Mouse (Mus musculus) forebrain, embryonic 12.5 days (tissue): ENCODE data around the gene Ube2e3. TPM values are rescaled to one million over a fixed set of nuclear protein-coding genes. Genes with fewer than 3 reads are reported as not detected.

Experiments used
- ATAC-seq: fragments of 200-750 bp; cut with Nextera tagmentation; 2 replicates; pipeline ENCODE4 v1.8.0; 2017; ENCODE audit warnings: moderate TSS enrichment; ENCODE audit not compliant: low FRiP score
- H3K27ac ChIP-seq: fragments of 300-500 bp; sonication (generic); 2 replicates; pipeline ENCODE4 v1.5.1; 2016; ENCODE audit warnings: mild to moderate bottlenecking
- H3K27me3 ChIP-seq: fragments of 300-500 bp; sonication (generic); 2 replicates; pipeline ENCODE4 v1.6.1; 2016; ENCODE audit warnings: mild to moderate bottlenecking
- H3K36me3 ChIP-seq: fragments of 300-500 bp; sonication (generic); replicated peaks from 2 replicates; pipeline ENCODE4 v1.6.1; 2016; ENCODE audit warnings: mild to moderate bottlenecking
- H3K4me1 ChIP-seq: fragments of 300-500 bp; sonication (generic); 2 replicates; pipeline ENCODE4 v1.6.1; 2016
- H3K4me2 ChIP-seq: fragments of 300-500 bp; sonication (generic); 2 replicates; pipeline ENCODE4 v1.6.1; 2016; ENCODE audit warnings: mild to moderate bottlenecking, moderate library complexity
- H3K4me3 ChIP-seq: fragments of 300-500 bp; sonication (generic); replicated peaks from 2 replicates; pipeline ENCODE4 v1.5.1; 2016; ENCODE audit warnings: mild to moderate bottlenecking
- H3K9ac ChIP-seq: fragments of 300-500 bp; sonication (generic); 2 replicates; pipeline ENCODE4 v1.6.1; 2016; ENCODE audit warnings: mild to moderate bottlenecking
- H3K9me3 ChIP-seq: fragments of 300-500 bp; sonication (generic); 2 replicates; pipeline ENCODE4 v1.6.1; 2016
- WGBS: fragments of 180-500 bp; shearing (Covaris S2); methylation state at CpG from one replicate; pipeline ENCODE4 v1.1.7; 2016; 5-methylcytosine and 5-hydroxymethylcytosine counted together
- polyA plus RNA-seq: library from polyadenylated mRNA; unstranded; fragments of >200 nt; fragmentation: Nextera tagmentation; extraction: Ambion mirVana; gene quantifications from 2 replicates; pipeline ENCODE4 v1.2.1, GENCODE M21; 2016

Ube2e3 gene
- polyA plus RNA-seq, 1 experiment from 2014 or later = 243 TPM

- no peaks in the 10 kb centered on the region for H3K9me3 ChIP-seq
- peaks cover 21% of the 10 kb centered on the region for H3K4me1 ChIP-seq
- H3K9ac ChIP-seq = peak overlapping the region; percentile 98
- under 1% methylated on average over 30 of the region's 44 CpGs for WGBS
- peaks cover 6% of the 10 kb centered on the region for H3K36me3 ChIP-seq
- peak overlapping the region; percentile 99 for H3K27ac ChIP-seq
- peak; percentile 82 for ATAC-seq
- H3K27me3 ChIP-seq = no peaks in the 10 kb centered on the region
- H3K4me2 ChIP-seq = peak overlapping the region; percentile 64
- peak overlapping the region; percentile 84 for H3K4me3 ChIP-seq
Measured at GRCm38 (mm10) chr2:78868511-78868854, 559 bp downstream of the Ube2e3 start.

DNA sequence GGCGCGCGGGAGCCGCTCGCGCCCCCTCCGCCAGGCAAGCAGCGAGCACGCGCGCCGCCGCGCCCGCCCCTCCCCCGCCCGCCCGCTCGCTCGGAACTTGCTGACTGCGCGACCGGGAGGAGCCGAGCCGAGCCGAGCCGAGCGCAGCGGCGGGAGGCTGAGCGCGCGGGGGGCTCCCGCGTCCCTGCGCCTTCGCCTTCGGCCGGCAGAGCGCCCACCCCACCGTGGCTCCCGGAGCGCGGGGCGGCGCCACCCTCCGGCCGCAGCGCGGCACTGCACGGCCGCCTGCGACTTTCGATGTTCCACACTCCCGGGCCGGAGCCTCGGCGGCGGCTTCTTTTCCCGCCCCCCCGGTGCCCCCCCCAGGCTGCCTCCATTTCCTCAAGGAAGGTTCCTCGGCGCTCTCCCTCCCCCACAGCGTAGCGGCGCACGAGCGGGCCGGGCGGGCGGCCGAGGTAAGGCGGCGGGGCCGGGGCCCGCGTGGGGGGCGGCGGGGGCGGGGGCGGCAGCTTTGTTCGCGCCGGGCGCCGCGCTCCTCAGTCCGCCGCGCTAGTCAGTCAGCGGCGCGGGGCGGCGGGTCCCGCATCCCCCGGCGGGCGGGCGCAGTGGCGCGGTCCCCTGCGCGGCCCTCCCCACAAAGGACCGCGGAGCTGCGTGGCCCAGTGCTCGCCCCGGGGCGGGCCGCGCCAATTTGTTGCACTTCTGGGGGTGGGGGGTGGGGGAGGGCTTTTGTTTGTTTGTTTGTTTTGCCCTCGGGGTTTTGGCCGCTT is 1.2 kb downstream of the Ube2e3 start:
- Histone ChIP-seq H3K27me3 (no peaks in the 10 kb centered on the region), H3K4me2 (peak overlapping the region; percentile 64), H3K36me3 (peaks cover 6% of the 10 kb centered on the region), H3K4me1 (peaks cover 25% of the 10 kb centered on the region), H3K9ac (peak overlapping the region; percentile 98), H3K27ac (peak overlapping the region; percentile 99), H3K9me3 (no peaks in the 10 kb centered on the region), H3K4me3 (peak overlapping the region; percentile 84)
- under 1% methylated on average over 63 of the region's 114 CpGs for WGBS
- peak; percentile 95 for ATAC-seq

- peaks cover 6% of the 10 kb centered on the region for H3K36me3 ChIP-seq
- H3K4me1 ChIP-seq = peaks cover 29% of the 10 kb centered on the region
- peak overlapping the region; percentile 98 for H3K9ac ChIP-seq
- H3K4me2 ChIP-seq = peak overlapping the region; percentile 64
- H3K27ac ChIP-seq = peak overlapping the region; percentile 99
- no peaks in the 10 kb centered on the region for H3K9me3 ChIP-seq
- WGBS = 2% methylated on average over 35 of the region's 35 CpGs
- ATAC-seq = no peak
- H3K4me3 ChIP-seq = peak overlapping the region; percentile 84
- no peaks in the 10 kb centered on the region for H3K27me3 ChIP-seq
Measured at GRCm38 (mm10) chr2:78869721-78870442, 2.0 kb downstream of the Ube2e3 start.

DNA sequence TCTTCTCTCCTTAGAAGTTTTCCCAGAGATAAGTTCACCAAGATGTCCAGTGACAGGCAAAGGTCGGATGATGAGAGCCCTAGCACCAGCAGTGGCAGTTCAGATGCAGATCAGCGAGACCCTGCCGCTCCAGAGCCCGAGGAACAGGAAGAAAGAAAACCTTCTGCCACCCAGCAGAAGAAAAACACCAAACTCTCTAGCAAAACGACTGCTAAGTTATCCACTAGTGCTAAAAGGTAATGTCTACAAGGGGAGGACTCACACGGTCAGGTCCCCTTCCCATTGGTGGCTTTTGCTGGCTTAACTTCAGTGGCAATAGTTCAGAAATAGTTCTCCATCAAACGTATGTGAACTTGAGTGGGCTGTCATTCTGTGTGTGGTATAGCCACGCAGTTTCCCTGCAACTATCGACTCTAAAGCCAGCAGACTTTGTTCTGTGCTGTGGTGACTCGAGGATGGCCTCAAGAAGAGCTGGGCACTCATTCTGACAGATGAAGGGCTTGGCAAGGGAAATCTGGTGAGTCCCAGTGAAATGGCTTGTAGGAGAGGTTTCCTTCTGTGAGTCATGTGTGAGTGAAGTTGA is 2.6 kb downstream of the Ube2e3 start:
- Histone ChIP-seq H3K9me3 (no peaks in the 10 kb centered on the region), H3K27me3 (no peaks in the 10 kb centered on the region), H3K4me3 (peak overlapping the region; percentile 84), H3K9ac (peak overlapping the region; percentile 98), H3K4me2 (peak overlapping the region; percentile 64), H3K4me1 (peaks cover 34% of the 10 kb centered on the region), H3K27ac (peak overlapping the region; percentile 99), H3K36me3 (peaks cover 6% of the 10 kb centered on the region)
- WGBS = 16% methylated on average over 10 of the region's 10 CpGs
- no peak for ATAC-seq

GRCm38 (mm10) chr2:78871971-78872860 is 4.3 kb downstream of the Ube2e3 start:
- ATAC-seq = no peak
- Histone ChIP-seq H3K36me3 (peaks cover 6% of the 10 kb centered on the region), H3K9me3 (no peaks in the 10 kb centered on the region), H3K9ac (peak overlapping the region; percentile 98), H3K4me1 (peaks cover 39% of the 10 kb centered on the region), H3K27me3 (no peaks in the 10 kb centered on the region), H3K4me2 (peak overlapping the region; percentile 64), H3K27ac (peak overlapping the region; percentile 81), H3K4me3 (peak overlapping the region; percentile 84)
- 30% methylated on average over 8 of the region's 8 CpGs for WGBS

- ATAC-seq = no peak
- H3K9me3 ChIP-seq = no peaks in the 10 kb centered on the region
- H3K27me3 ChIP-seq = no peaks in the 10 kb centered on the region
- 47% methylated on average over 2 of the region's 2 CpGs for WGBS
- H3K36me3 ChIP-seq = peaks cover 6% of the 10 kb centered on the region
- H3K4me2 ChIP-seq = peak overlapping the region; percentile 48
- H3K4me1 ChIP-seq = peaks cover 47% of the 10 kb centered on the region
- H3K27ac ChIP-seq = no peak overlapping the region
- no peak overlapping the region for H3K9ac ChIP-seq
- H3K4me3 ChIP-seq = peak overlapping the region; percentile 20; the same call in 1 of the 2 replicates
Measured at GRCm38 (mm10) chr2:78873946-78874345, 6.0 kb downstream of the Ube2e3 start.

GRCm38 (mm10) chr2:78876002-78876401 is 8.1 kb downstream of the Ube2e3 start:
- no peak overlapping the region for H3K4me2 ChIP-seq
- H3K27me3 ChIP-seq = no peaks in the 10 kb centered on the region
- H3K4me3 ChIP-seq = no peak overlapping the region
- H3K27ac ChIP-seq = no peak overlapping the region
- H3K9me3 ChIP-seq = no peaks in the 10 kb centered on the region
- peaks cover 4% of the 10 kb centered on the region for H3K36me3 ChIP-seq
- H3K9ac ChIP-seq = no peak overlapping the region
- no peak for ATAC-seq
- peaks cover 41% of the 10 kb centered on the region for H3K4me1 ChIP-seq

- H3K9ac ChIP-seq = no peak overlapping the region
- WGBS = 73% methylated on average over 1 of the region's 1 CpGs
- no peaks in the 10 kb centered on the region for H3K9me3 ChIP-seq
- peaks cover 15% of the 10 kb centered on the region for H3K4me1 ChIP-seq
- H3K36me3 ChIP-seq = no peaks in the 10 kb centered on the region
- H3K27ac ChIP-seq = no peak overlapping the region
- no peak overlapping the region for H3K4me2 ChIP-seq
- H3K4me3 ChIP-seq = no peak overlapping the region
- H3K27me3 ChIP-seq = no peaks in the 10 kb centered on the region
- no peak for ATAC-seq
Measured at GRCm38 (mm10) chr2:78882068-78882467, 14.1 kb downstream of the Ube2e3 start.

GRCm38 (mm10) chr2:78882743-78883433 is 15.0 kb downstream of the Ube2e3 start:
- Histone ChIP-seq H3K4me3 (no peak overlapping the region), H3K9me3 (no peaks in the 10 kb centered on the region), H3K36me3 (no peaks in the 10 kb centered on the region), H3K27me3 (no peaks in the 10 kb centered on the region), H3K27ac (no peak overlapping the region), H3K9ac (no peak overlapping the region), H3K4me2 (no peak overlapping the region), H3K4me1 (peaks cover 15% of the 10 kb centered on the region)
- no peak for ATAC-seq
- 91% methylated on average over 3 of the region's 3 CpGs for WGBS

GRCm38 (mm10) chr2:78886446-78886845 is 18.5 kb downstream of the Ube2e3 start:
- Histone ChIP-seq H3K4me1 (peaks cover 15% of the 10 kb centered on the region), H3K27ac (no peak overlapping the region), H3K36me3 (no peaks in the 10 kb centered on the region), H3K27me3 (no peaks in the 10 kb centered on the region), H3K9me3 (no peaks in the 10 kb centered on the region), H3K4me3 (no peak overlapping the region), H3K9ac (no peak overlapping the region), H3K4me2 (no peak overlapping the region)
- ATAC-seq = no peak
- WGBS = 81% methylated on average over 2 of the region's 2 CpGs

DNA sequence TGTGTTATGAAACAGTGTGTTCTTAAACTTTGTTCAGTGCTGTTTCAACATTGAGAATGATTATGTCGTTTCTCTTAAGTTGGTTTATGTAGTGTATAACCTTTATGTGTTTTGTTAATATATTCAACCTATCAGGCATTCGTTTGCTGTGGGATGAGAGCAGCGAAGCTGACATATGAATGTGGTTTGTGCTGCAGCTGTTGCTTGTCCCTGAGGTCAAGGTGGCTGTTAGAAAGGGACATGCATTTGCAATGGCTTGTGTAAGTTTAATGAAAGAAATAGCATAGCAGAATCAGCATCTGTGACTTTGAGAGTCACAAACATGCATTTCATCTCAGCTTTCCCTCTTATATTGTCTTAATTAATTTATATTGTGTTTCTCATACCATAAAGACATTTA is 20.3 kb downstream of the Ube2e3 start:
- no peak for ATAC-seq
- H3K9ac ChIP-seq = no peak overlapping the region
- H3K4me3 ChIP-seq = no peak overlapping the region
- peaks cover 15% of the 10 kb centered on the region for H3K4me1 ChIP-seq
- 63% methylated on average over 3 of the region's 3 CpGs for WGBS
- no peak overlapping the region for H3K27ac ChIP-seq
- no peaks in the 10 kb centered on the region for H3K9me3 ChIP-seq
- no peak overlapping the region for H3K4me2 ChIP-seq
- H3K27me3 ChIP-seq = no peaks in the 10 kb centered on the region
- no peaks in the 10 kb centered on the region for H3K36me3 ChIP-seq
